Comparison of ENCODE assay signal across 11 mouse cellular contexts in the genomic region with DNA sequence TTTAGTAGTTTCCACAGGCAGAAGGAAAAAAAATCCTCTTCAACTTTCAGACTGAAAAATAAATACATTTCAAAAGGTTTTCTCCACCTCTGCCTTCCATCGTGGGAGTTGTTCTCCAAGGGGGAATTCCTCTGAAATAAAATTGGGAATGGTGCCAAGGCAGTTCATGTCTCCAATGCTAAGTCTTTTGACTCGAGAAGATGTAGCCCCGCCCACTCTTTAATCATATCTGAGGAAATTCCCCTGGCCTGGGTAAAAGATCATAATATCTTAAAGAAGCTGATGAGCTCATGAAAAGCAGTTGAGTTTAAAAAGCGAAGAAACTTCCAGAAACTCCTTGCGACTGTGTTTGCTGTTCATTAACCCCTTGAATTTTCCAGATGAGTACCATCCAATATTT.
DNase-seq lines count a peak whose midpoint lies in the region; ATAC-seq and TF ChIP-seq lines count a peak whose summit lies in the region.
"Had no signal": no experiment of that assay in that cellular context is flagged by ENCODE, and none has a peak within 500 bp of the region (broad histone marks: within the 10 kb centered on the region; RNA-seq: fewer than 3 reads in every experiment).

No protein-coding gene starts in this region.

- no peak overlapping the region for H3K9ac ChIP-seq in limb, embryonic 14.5 days (ENCODE audit: low read depth, low read length, severe bottlenecking)
- H3K9ac ChIP-seq in heart, embryonic 12.5 days: no peak overlapping the region
- H3K9ac ChIP-seq: limb, embryonic 12.5 days had no signal

- no peak overlapping the region for H3K4me2 ChIP-seq in limb, embryonic 14.5 days (replicated peaks; ENCODE audit: low read depth, low read length, severe bottlenecking)
- no peak overlapping the region for H3K4me2 ChIP-seq in heart, embryonic 12.5 days
- H3K4me2 ChIP-seq: limb, embryonic 12.5 days had no signal

- 50% methylated on average over 5 of the region's 5 CpGs for WGBS in limb, embryonic 14.5 days
- WGBS in limb, embryonic 10.5 days: 85% methylated on average over 5 of the region's 5 CpGs
- WGBS in heart, embryonic 12.5 days: 44% methylated on average over 5 of the region's 5 CpGs

- H3K27me3 ChIP-seq in limb, embryonic 14.5 days (ENCODE audit: control insufficient read depth, insufficient read depth, low read length): no peaks in the 10 kb centered on the region
- no peaks in the 10 kb centered on the region for H3K27me3 ChIP-seq in limb, embryonic 10.5 days (ENCODE audit: low read depth, poor library complexity, severe bottlenecking)
- H3K27me3 ChIP-seq in heart, embryonic 12.5 days (replicated peaks): no peaks in the 10 kb centered on the region
- H3K27me3 ChIP-seq: limb, embryonic 12.5 days had no signal

- no peak overlapping the region; the same call in 1 of the 2 replicates for H3K27ac ChIP-seq in limb, embryonic 14.5 days (replicated peaks; ENCODE audit: low read depth, low read length)
- no peak overlapping the region for H3K27ac ChIP-seq in limb, embryonic 10.5 days
- H3K27ac ChIP-seq in heart, embryonic 12.5 days (ENCODE audit: poor library complexity, severe bottlenecking): no peak overlapping the region
- H3K27ac ChIP-seq: limb, embryonic 12.5 days had no signal

- no peaks in the 10 kb centered on the region for H3K36me3 ChIP-seq in limb, embryonic 14.5 days (ENCODE audit: control insufficient read depth, insufficient read depth, low read length)
- no peaks in the 10 kb centered on the region for H3K36me3 ChIP-seq in limb, embryonic 10.5 days
- H3K36me3 ChIP-seq in heart, embryonic 12.5 days: no peaks in the 10 kb centered on the region
- H3K36me3 ChIP-seq: limb, embryonic 12.5 days had no signal

- ATAC-seq in limb, embryonic 14.5 days (ENCODE audit: low FRiP score, low read depth): no peak
- ATAC-seq in heart, embryonic 12.5 days (ENCODE audit: insufficient number of reproducible peaks, low FRiP score): peak; percentile 63
- ATAC-seq: hindbrain, embryonic 16.5 days had no signal

- peak; percentile 8 for DNase-seq in embryo, embryonic 11 days
- no peak for DNase-seq in embryo, embryonic 9.5 days (ENCODE audit: extremely low spot score)
- DNase-seq in limb, embryonic 14.5 days (ENCODE audit: low spot score): peak; percentile 76
- no peak for DNase-seq in limb, embryonic 10.5 days (ENCODE audit: low spot score)
- DNase-seq in lung, postnatal 25 days (ENCODE audit: low spot score): peak; percentile 16
- DNase-seq in thymus, postnatal 14 days: no peak
- DNase-seq in urinary bladder, postnatal 25 days (ENCODE audit: low spot score): no peak
- DNase-seq: cerebellum, postnatal 25 days had no signal

- no peak overlapping the region for H3K4me3 ChIP-seq in limb, embryonic 14.5 days (replicated peaks; ENCODE audit: low read length)
- no peak overlapping the region for H3K4me3 ChIP-seq in limb, embryonic 10.5 days
- no peak overlapping the region for H3K4me3 ChIP-seq in heart, embryonic 12.5 days
- H3K4me3 ChIP-seq: limb, embryonic 12.5 days had no signal

- no peaks in the 10 kb centered on the region for H3K9me3 ChIP-seq in limb, embryonic 14.5 days (ENCODE audit: control insufficient read depth, low read length)
- H3K9me3 ChIP-seq in limb, embryonic 10.5 days (replicated peaks): no peaks in the 10 kb centered on the region
- no peaks in the 10 kb centered on the region; the same call in 1 of the 2 replicates for H3K9me3 ChIP-seq in heart, embryonic 12.5 days (replicated peaks)
- H3K9me3 ChIP-seq: limb, embryonic 12.5 days had no signal

- no peaks in the 10 kb centered on the region for H3K4me1 ChIP-seq in limb, embryonic 14.5 days (ENCODE audit: control insufficient read depth, insufficient read depth, low read length)
- no peaks in the 10 kb centered on the region for H3K4me1 ChIP-seq in limb, embryonic 10.5 days
- H3K4me1 ChIP-seq in heart, embryonic 12.5 days (replicated peaks): peaks cover 16% of the 10 kb centered on the region
- H3K4me1 ChIP-seq: limb, embryonic 12.5 days had no signal

- no peak for TF ChIP-seq POLR2A in limb, embryonic 14.5 days (IDR thresholded peaks at IDR 0.05; ENCODE audit: borderline replicate concordance, extremely low read depth, insufficient read depth, insufficient read length)

Comparison
In these comparisons a context has a peak if more than half of its experiments do, and no peak if none do; other contexts are left out.
1. DNase-seq: peak in embryo, embryonic 11 days (single experiment), limb, embryonic 14.5 days (single experiment) and lung, postnatal 25 days (single experiment); none in embryo, embryonic 9.5 days (single experiment), limb, embryonic 10.5 days (single experiment), thymus, postnatal 14 days (single experiment) and urinary bladder, postnatal 25 days (single experiment).